Mouse (Mus musculus): ENCODE results near the gene Ap4m1.

GRCm38 (mm10) chr5:138155443-138155976 is 16.3 kb upstream of the Ap4m1 start, which contains the start of gene Zfp113:
- TF ChIP-seq GATA1 (IDR thresholded peaks at IDR 0.05; ENCODE audit: borderline replicate concordance, low read length) (no peak), FLI1 (IDR thresholded peaks at IDR 0.05; ENCODE audit: low read length) (peak; percentile 58; the same call in 1 of the 2 replicates)

All from megakaryocyte, embryonic 14.5 days (primary cell).